Mouse (Mus musculus) intestine, postnatal 0 days (tissue): ENCODE results near the gene Gm8947. TPM values are rescaled to one million over a fixed set of nuclear protein-coding genes. Genes with fewer than 3 reads are reported as not detected.
A peak's percentile ranks its signal among the peaks of the same experiment; 100 is the strongest.
"Not testable (repeated sequence)": the region's sequence is repeated elsewhere in the genome, so short reads cannot be mapped to it uniquely, and the experiment has no call there.

Experiments used
- ATAC-seq: fragments of 200-750 bp; cut with Nextera tagmentation; 2 replicates; pipeline ENCODE4 v1.8.0; 2017; ENCODE audit warnings: mild to moderate bottlenecking, moderate TSS enrichment, moderate library complexity
- H3K27ac ChIP-seq: fragments of 300-500 bp; sonication (generic); 2 replicates; pipeline ENCODE4 v1.5.1; 2014; ENCODE audit warnings: mild to moderate bottlenecking, low read depth, low read length, moderate library complexity
- H3K27me3 ChIP-seq: fragments of 300-500 bp; sonication (generic); replicated peaks from 2 replicates; pipeline ENCODE4 v1.6.1; 2014; ENCODE audit warnings: low read length, mixed read lengths; ENCODE audit not compliant: control insufficient read depth, insufficient read depth
- H3K36me3 ChIP-seq: fragments of 300-500 bp; sonication (generic); 2 replicates; pipeline ENCODE4 v1.6.1; 2014; ENCODE audit warnings: mild to moderate bottlenecking, moderate library complexity; ENCODE audit not compliant: control insufficient read depth, insufficient read depth
- H3K4me1 ChIP-seq: fragments of 300-500 bp; sonication (generic); replicated peaks from 2 replicates; pipeline ENCODE4 v1.6.1; 2014; ENCODE audit warnings: antibody characterized with exemption, low read length, mixed read lengths; ENCODE audit not compliant: control insufficient read depth, insufficient read depth
- H3K4me2 ChIP-seq: fragments of 300-500 bp; sonication (generic); replicated peaks from 2 replicates; pipeline ENCODE4 v1.6.1; 2014; ENCODE audit warnings: low read depth, mild to moderate bottlenecking, moderate library complexity
- H3K4me3 ChIP-seq: fragments of 300-500 bp; sonication (generic); 2 replicates; pipeline ENCODE4 v1.5.1; 2014; ENCODE audit warnings: low read depth, low read length
- H3K9ac ChIP-seq: fragments of 300-500 bp; sonication (generic); 2 replicates; pipeline ENCODE4 v1.6.1; 2014; ENCODE audit warnings: mild to moderate bottlenecking, low read depth, low read length
- H3K9me3 ChIP-seq: fragments of 300-500 bp; sonication (generic); 2 replicates; pipeline ENCODE4 v1.6.1; 2016; ENCODE audit warnings: mixed run types; ENCODE audit not compliant: control insufficient read depth
- CTCF ChIP-seq: sonication (generic); IDR thresholded peaks from 2 replicates; pipeline ENCODE4 v1.5.1; 2016; ENCODE audit warnings: low read depth, mild to moderate bottlenecking, control low read depth, antibody characterized with exemption, moderate library complexity
- WGBS: fragments of 180-500 bp; shearing (Covaris S2); extraction: QIAGEN DNeasy Blood & Tissue Kit; methylation state at CpG from one replicate; pipeline ENCODE4 v1.1.7; 2014; 5-methylcytosine and 5-hydroxymethylcytosine counted together
- polyA plus RNA-seq: library from polyadenylated mRNA; unstranded; fragments of >200 nt; fragmentation: Nextera tagmentation; extraction: Ambion mirVana; gene quantifications from 2 replicates; pipeline ENCODE4 v1.2.1, GENCODE M21; 2015

Gm8947 gene
- polyA plus RNA-seq, 1 experiment from 2014 or later: not detected

DNA sequence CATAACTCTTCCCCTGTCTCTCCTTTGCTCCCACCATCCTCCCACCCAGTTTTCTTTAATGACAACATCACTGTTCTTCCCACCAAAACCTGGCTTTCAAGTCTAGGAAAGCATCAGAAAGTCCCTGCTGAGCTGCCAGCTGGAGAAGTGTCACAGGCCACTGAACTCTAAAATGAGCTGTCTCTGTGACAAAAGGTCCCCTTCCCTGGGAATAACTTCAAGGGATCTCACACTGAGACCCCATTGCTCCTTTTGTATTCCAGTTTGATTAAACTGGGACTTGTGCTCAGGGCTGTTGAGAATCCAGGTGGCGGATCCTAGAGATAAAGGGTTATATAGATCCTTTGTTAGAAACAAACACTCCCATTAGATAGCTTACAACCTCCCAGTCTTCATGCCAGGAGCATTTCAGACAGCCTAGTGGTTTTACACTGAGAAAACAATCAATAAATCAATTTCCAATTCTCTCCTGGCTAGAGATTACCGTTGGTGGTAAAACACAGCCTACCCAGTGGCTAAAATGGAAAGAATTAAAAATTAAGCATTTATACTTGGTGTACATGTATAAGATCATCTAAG is 13.6 kb upstream of the Gm8947 start:
- H3K9me3 ChIP-seq: no peaks in the 10 kb centered on the region
- no peaks in the 10 kb centered on the region; the same call in 1 of the 2 replicates for H3K4me1 ChIP-seq
- H3K36me3 ChIP-seq: no peaks in the 10 kb centered on the region
- no peak overlapping the region for H3K4me3 ChIP-seq
- no peak for TF ChIP-seq CTCF
- no peak overlapping the region; the same call in 1 of the 2 replicates for H3K4me2 ChIP-seq
- no peak for ATAC-seq
- H3K27ac ChIP-seq: peak overlapping the region; percentile 71
- H3K27me3 ChIP-seq: no peaks in the 10 kb centered on the region
- 34% methylated on average over 2 of the region's 2 CpGs for WGBS
- H3K9ac ChIP-seq: no peak overlapping the region

DNA sequence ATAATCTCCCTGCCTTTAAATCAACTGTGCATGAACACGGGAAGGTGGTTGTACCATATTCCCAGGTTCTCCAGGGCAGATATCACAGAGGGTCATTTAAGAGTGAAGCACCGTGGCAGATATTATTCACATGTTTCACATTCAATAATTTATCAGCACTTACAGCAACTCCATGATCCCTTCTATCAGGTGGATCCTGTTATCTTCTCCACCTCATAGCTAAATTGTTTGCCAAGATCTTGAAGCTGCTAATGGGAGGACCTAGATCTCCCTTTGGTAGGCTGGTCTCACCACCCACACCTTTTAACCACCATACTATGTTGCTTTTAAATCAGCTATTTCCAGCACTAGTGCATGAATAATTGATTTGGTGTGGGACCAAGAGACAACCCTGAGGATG is 12.0 kb upstream of the Gm8947 start:
- Histone ChIP-seq H3K27me3 (no peaks in the 10 kb centered on the region), H3K4me2 (no peak overlapping the region), H3K36me3 (no peaks in the 10 kb centered on the region), H3K4me1 (no peaks in the 10 kb centered on the region; the same call in 1 of the 2 replicates), H3K9me3 (no peaks in the 10 kb centered on the region), H3K9ac (no peak overlapping the region), H3K27ac (no peak overlapping the region), H3K4me3 (no peak overlapping the region)
- ATAC-seq: no peak
- WGBS: 57% methylated on average over 2 of the region's 2 CpGs
- TF ChIP-seq CTCF: no peak

GRCm38 (mm10) chr1:151182266-151182665 is 9.9 kb upstream of the Gm8947 start, which contains the start of gene Gm47985:
TSS of gene Gm47985 (plus strand) at chr1:151182537.
- H3K4me1 ChIP-seq, H3K4me2 ChIP-seq, H3K9ac ChIP-seq, ATAC-seq, H3K27me3 ChIP-seq, H3K27ac ChIP-seq, H3K4me3 ChIP-seq, H3K36me3 ChIP-seq, H3K9me3 ChIP-seq: not testable (repeated sequence)
- WGBS: no CpG with 5 or more reads among the region's 7 CpGs

DNA sequence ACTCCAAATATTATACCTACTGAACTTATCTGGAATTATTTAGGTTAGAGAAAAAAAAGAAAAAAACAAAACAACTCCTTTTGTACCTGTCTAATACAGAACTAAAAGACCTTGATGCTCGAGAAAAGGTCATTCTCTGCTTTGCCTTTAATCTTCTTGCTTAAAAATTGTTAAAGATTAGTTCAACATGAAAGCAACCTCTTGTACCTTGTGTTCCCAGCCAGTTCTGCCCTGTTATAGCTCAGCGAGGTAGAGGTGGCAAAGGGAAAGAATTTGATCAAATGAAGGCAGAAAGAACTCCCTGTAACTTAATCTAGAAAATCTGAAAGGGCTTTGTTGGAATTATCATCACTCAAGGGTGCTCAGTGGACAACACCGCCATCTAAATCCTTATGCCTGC is 6.0 kb upstream of the Gm8947 start:
- not testable (repeated sequence) for H3K36me3 ChIP-seq, H3K27ac ChIP-seq, H3K4me2 ChIP-seq, H3K4me1 ChIP-seq, H3K9me3 ChIP-seq, H3K27me3 ChIP-seq, H3K9ac ChIP-seq, H3K4me3 ChIP-seq, ATAC-seq
- 83% methylated on average over 3 of the region's 3 CpGs for WGBS

- not testable (repeated sequence) for H3K4me1 ChIP-seq, H3K4me2 ChIP-seq, H3K27me3 ChIP-seq, H3K9me3 ChIP-seq, ATAC-seq, H3K36me3 ChIP-seq, H3K4me3 ChIP-seq, H3K9ac ChIP-seq, H3K27ac ChIP-seq
- 79% methylated on average over 4 of the region's 4 CpGs for WGBS
These were observed 5.2 kb upstream of the Gm8947 start for GRCm38 (mm10) chr1:151186879-151187424.

- H3K4me3 ChIP-seq: no peak overlapping the region
- no peak; the same call in 1 of the 2 replicates for ATAC-seq
- no peak for TF ChIP-seq CTCF
- no peak overlapping the region for H3K4me2 ChIP-seq
- WGBS: 85% methylated on average over 4 of the region's 4 CpGs
- H3K36me3 ChIP-seq: no peaks in the 10 kb centered on the region
- no peak overlapping the region for H3K27ac ChIP-seq
- no peak overlapping the region for H3K9ac ChIP-seq
- H3K4me1 ChIP-seq: no peaks in the 10 kb centered on the region
- no peaks in the 10 kb centered on the region for H3K27me3 ChIP-seq
- no peaks in the 10 kb centered on the region for H3K9me3 ChIP-seq
These were observed 3.7 kb upstream of the Gm8947 start for GRCm38 (mm10) chr1:151188469-151188868.

- 95% methylated on average over 14 of the region's 15 CpGs for WGBS
- H3K4me2 ChIP-seq, H3K4me3 ChIP-seq, H3K27ac ChIP-seq, H3K4me1 ChIP-seq, ATAC-seq, H3K27me3 ChIP-seq, H3K9me3 ChIP-seq, H3K9ac ChIP-seq, H3K36me3 ChIP-seq: not testable (repeated sequence)
These were observed 563 bp downstream of the Gm8947 start for GRCm38 (mm10) chr1:151192739-151193138.

GRCm38 (mm10) chr1:151195986-151196385 is 3.8 kb downstream of the Gm8947 start:
- H3K4me2 ChIP-seq, H3K36me3 ChIP-seq, H3K4me1 ChIP-seq, H3K27me3 ChIP-seq, H3K9me3 ChIP-seq, H3K9ac ChIP-seq, H3K27ac ChIP-seq, ATAC-seq, H3K4me3 ChIP-seq: not testable (repeated sequence)
- WGBS: 72% methylated on average over 4 of the region's 4 CpGs

DNA sequence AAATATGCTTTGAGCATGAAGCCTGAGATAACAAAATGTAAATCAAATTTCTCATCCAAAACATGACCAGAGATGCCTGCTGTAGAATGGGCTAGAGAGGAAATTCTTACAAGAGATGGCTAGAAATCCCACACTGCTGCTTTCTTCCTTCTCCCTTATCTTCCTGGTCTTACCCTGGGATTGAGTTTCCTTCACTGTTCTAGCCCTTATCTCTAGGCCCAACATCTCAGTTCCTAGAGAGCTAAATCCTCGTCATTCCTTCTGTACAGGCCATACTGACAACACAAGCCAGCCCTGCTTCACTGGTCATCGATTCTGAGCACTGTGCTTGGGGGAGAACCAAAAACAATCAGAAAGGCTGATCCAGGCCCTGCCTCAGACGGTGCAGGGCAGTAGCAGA is 4.5 kb downstream of the Gm8947 start:
- H3K27me3 ChIP-seq, ATAC-seq, H3K4me1 ChIP-seq, H3K36me3 ChIP-seq, H3K4me3 ChIP-seq, H3K27ac ChIP-seq, H3K9ac ChIP-seq, H3K4me2 ChIP-seq, H3K9me3 ChIP-seq: not testable (repeated sequence)
- WGBS: 80% methylated on average over 3 of the region's 3 CpGs
